Mouse (Mus musculus) kidney, adult 2 months (tissue): ENCODE measurements at regions not wholly inside any gene's neighbourhood (a gene's known extent, or its start where the extent isn't known, plus 50 kb on each side); places are given as distances from the start of the nearest gene placed in this dataset.

Source experiments
- CTCF ChIP-seq: fragments of 200-500 bp; conservative IDR thresholded peaks from 2 replicates; pipeline ENCODE4 v1.5.1; 2011; ENCODE audit warnings: low read depth, mild to moderate bottlenecking, control low read depth, low read length, moderate library complexity, mixed read lengths; ENCODE audit not compliant: insufficient read depth, insufficient read length
- POLR2A ChIP-seq: fragments of 200-500 bp; IDR thresholded peaks from one replicate; pipeline ENCODE4 v1.6.1; 2011; ENCODE audit warnings: low read depth, low read length, control low read depth

- TF ChIP-seq CTCF (no peak), POLR2A (no peak)
Observed at GRCm38 (mm10) chr7:138514171-138514570, 116.6 kb upstream of the Tcerg1l start.
